Mouse (Mus musculus) hindbrain, embryonic 13.5 days (tissue): ENCODE results near the gene Cda. TPM values are rescaled to one million over a fixed set of nuclear protein-coding genes. Genes with fewer than 3 reads are reported as not detected.
A peak's percentile ranks its signal among the peaks of the same experiment; 100 is the strongest.

Source experiments
- ATAC-seq: fragments of 200-750 bp; cut with Nextera tagmentation; 2 replicates; pipeline ENCODE4 v1.8.0; 2017; ENCODE audit warnings: moderate TSS enrichment; ENCODE audit not compliant: low FRiP score
- H3K27ac ChIP-seq: fragments of 300-500 bp; sonication (generic); 2 replicates; pipeline ENCODE4 v1.5.1; 2015; ENCODE audit warnings: inconsistent platforms, mild to moderate bottlenecking, moderate library complexity
- H3K27me3 ChIP-seq: fragments of 300-500 bp; sonication (generic); 2 replicates; pipeline ENCODE4 v1.6.1; 2015; ENCODE audit warnings: mild to moderate bottlenecking, inconsistent platforms
- H3K36me3 ChIP-seq: fragments of 300-500 bp; sonication (generic); 2 replicates; pipeline ENCODE4 v1.6.1; 2015; ENCODE audit warnings: mild to moderate bottlenecking, inconsistent platforms
- H3K4me1 ChIP-seq: fragments of 300-500 bp; sonication (generic); replicated peaks from 2 replicates; pipeline ENCODE4 v1.6.1; 2015; ENCODE audit warnings: inconsistent platforms
- H3K4me2 ChIP-seq: fragments of 300-500 bp; sonication (generic); 2 replicates; pipeline ENCODE4 v1.6.1; 2015; ENCODE audit warnings: inconsistent platforms, mild to moderate bottlenecking, moderate library complexity
- H3K4me3 ChIP-seq: fragments of 300-500 bp; sonication (generic); 2 replicates; pipeline ENCODE4 v1.5.1; 2015; ENCODE audit warnings: mild to moderate bottlenecking, inconsistent platforms
- H3K9ac ChIP-seq: fragments of 300-500 bp; sonication (generic); 2 replicates; pipeline ENCODE4 v1.6.1; 2015; ENCODE audit warnings: mild to moderate bottlenecking, inconsistent platforms
- H3K9me3 ChIP-seq: fragments of 300-500 bp; sonication (generic); 2 replicates; pipeline ENCODE4 v1.6.1; 2016; ENCODE audit warnings: inconsistent platforms
- WGBS: fragments of 180-500 bp; shearing (Covaris S2); methylation state at CpG from one replicate; pipeline ENCODE4 v1.1.7; 2015; 5-methylcytosine and 5-hydroxymethylcytosine counted together
- polyA plus RNA-seq: library from polyadenylated mRNA; unstranded; fragments of >200 nt; fragmentation: Nextera tagmentation; extraction: Ambion mirVana; gene quantifications from 2 replicates; pipeline ENCODE4 v1.2.1, GENCODE M21; 2015

The Cda gene
- 4.0 and 4.1 TPM in 2 replicates for polyA plus RNA-seq

DNA sequence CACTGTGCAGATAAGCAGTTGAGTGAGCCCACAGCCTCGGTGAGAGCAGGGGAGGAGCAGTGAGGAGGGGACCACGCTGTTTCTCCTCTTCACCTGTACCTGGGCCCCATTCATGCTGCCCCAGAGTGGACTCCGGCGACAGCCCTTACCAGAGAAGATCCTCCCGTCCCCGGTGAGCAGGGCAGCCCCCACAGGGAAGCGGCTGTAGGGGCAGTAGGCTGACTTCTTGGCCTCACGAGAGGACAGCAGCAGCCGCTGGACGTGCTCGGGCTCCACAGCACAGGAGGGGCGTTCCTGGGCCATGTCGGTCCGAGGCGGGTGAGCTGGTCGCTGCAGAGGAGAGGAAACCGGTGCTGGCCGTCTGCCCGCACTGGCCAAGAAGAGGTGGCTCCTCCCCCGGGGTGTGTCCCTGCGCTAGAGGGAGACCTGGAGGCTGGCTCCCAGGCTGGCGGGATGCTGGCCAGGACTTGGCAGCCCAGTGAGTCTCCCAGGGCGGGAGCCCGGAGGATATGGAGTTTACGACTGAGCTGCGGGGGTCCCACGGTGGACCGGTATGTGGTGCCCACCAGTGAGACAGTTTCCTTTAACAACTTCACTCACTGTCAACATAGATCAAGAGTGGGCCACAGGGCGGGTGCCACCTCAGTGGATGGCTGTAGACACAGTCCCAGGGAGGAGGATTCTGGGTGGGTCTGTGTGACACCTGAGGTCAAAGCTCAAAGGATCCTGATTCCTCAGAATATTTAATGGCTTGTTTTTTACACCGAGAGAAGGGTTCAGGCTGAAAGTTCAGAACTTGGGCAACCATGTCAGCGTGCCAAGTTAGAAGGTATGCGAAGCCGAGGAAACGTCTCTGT is at the start of gene Cda:
Gene Cda, minus strand, starts transcription at position 352 of the 857 bp plus-strand sequence.
- Histone ChIP-seq H3K27ac (no peak within 1 kb of the TSS), H3K4me3 (peak within 1 kb of the TSS; percentile 22), H3K9ac (peak within 1 kb of the TSS; percentile 30; the same call in 1 of the 2 replicates), H3K4me1 (peaks cover 8% of the 10 kb centered on the region), H3K27me3 (peaks cover 36% of the 10 kb centered on the region), H3K9me3 (no peaks in the 10 kb centered on the region), H3K4me2 (peak within 1 kb of the TSS; percentile 50), H3K36me3 (no peaks in the 10 kb centered on the region)
- WGBS: 12% methylated on average over 33 of the region's 34 CpGs
- peak; percentile 80 for ATAC-seq

DNA sequence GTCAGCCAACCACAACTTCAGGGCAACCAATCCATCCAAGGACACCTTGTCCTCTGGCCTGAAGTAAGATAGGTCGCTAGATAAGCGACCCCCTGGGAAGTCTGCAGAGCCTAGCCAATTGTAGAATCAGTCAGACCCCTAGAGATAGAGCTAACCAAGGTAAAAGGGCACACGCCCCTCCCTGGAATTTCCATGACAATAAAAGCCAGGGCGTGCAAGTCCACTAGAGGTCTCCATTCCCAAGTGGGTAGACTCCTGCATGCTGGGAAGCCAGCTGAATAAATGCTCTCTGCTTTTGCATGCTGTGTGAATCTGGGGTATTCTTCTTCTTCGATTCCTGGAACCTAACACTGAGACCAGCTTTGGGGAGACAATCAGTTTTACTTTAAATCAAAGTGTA is 48.6 kb upstream of the Cda start:
- H3K27me3 ChIP-seq: peaks cover 29% of the 10 kb centered on the region
- no peak overlapping the region for H3K9ac ChIP-seq
- no peak for ATAC-seq
- H3K27ac ChIP-seq: no peak overlapping the region
- H3K4me3 ChIP-seq: no peak overlapping the region
- no peaks in the 10 kb centered on the region for H3K36me3 ChIP-seq
- H3K4me1 ChIP-seq: peaks cover 18% of the 10 kb centered on the region
- H3K9me3 ChIP-seq: no peaks in the 10 kb centered on the region
- 54% methylated on average over 5 of the region's 5 CpGs for WGBS
- no peak overlapping the region for H3K4me2 ChIP-seq

GRCm38 (mm10) chr4:138415991-138416390 is 48.2 kb upstream of the Cda start:
- no peak for ATAC-seq
- H3K9ac ChIP-seq: no peak overlapping the region
- no peak overlapping the region for H3K4me2 ChIP-seq
- H3K9me3 ChIP-seq: no peaks in the 10 kb centered on the region
- no peak overlapping the region for H3K4me3 ChIP-seq
- peaks cover 33% of the 10 kb centered on the region for H3K27me3 ChIP-seq
- no peak overlapping the region for H3K27ac ChIP-seq
- H3K4me1 ChIP-seq: peaks cover 18% of the 10 kb centered on the region
- 73% methylated on average over 3 of the region's 3 CpGs for whole genome bisulfite sequencing
- H3K36me3 ChIP-seq: no peaks in the 10 kb centered on the region

GRCm38 (mm10) chr4:138414725-138415124 is 46.9 kb upstream of the Cda start:
- Histone ChIP-seq H3K27ac (peak overlapping the region; percentile 67), H3K4me2 (no peak overlapping the region), H3K9ac (peak overlapping the region; percentile 36; the same call in 1 of the 2 replicates), H3K27me3 (peaks cover 39% of the 10 kb centered on the region), H3K36me3 (no peaks in the 10 kb centered on the region), H3K4me3 (no peak overlapping the region), H3K4me1 (peaks cover 18% of the 10 kb centered on the region), H3K9me3 (no peaks in the 10 kb centered on the region)
- no peak for ATAC-seq
- 27% methylated on average over 6 of the region's 6 CpGs for WGBS

- 54% methylated on average over 7 of the region's 7 CpGs for WGBS
- Histone ChIP-seq H3K4me2 (no peak overlapping the region), H3K9ac (no peak overlapping the region), H3K9me3 (no peaks in the 10 kb centered on the region), H3K27me3 (peaks cover 35% of the 10 kb centered on the region), H3K4me3 (no peak overlapping the region), H3K27ac (no peak overlapping the region), H3K36me3 (no peaks in the 10 kb centered on the region), H3K4me1 (peaks cover 12% of the 10 kb centered on the region)
- ATAC-seq: no peak
These were observed 43.8 kb upstream of the Cda start for GRCm38 (mm10) chr4:138411504-138412121.

DNA sequence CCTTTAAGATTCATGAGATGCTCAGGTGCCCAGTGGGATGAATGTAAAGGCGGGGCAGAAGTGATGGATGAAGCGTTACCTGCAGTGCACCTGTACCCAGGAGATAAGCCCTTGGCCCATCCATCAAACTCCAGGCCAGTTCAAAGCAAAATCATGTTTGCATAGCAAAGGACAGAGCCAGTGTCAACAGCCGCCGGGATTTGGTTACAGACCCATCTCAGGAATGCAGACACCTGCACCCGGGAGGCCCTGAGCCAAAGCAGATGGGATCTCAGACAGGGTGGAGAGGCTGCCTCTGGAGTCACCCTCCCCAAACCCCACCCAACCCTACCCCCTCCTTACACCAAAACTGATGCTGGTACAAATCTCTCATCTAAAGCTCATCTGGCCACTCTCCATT is 43.2 kb upstream of the Cda start:
- no peak overlapping the region for H3K4me2 ChIP-seq
- H3K27me3 ChIP-seq: peaks cover 35% of the 10 kb centered on the region
- H3K4me1 ChIP-seq: peaks cover 12% of the 10 kb centered on the region
- WGBS: 10% methylated on average over 5 of the region's 5 CpGs
- no peak overlapping the region for H3K9ac ChIP-seq
- H3K4me3 ChIP-seq: no peak overlapping the region
- no peaks in the 10 kb centered on the region for H3K9me3 ChIP-seq
- H3K27ac ChIP-seq: no peak overlapping the region
- no peak for ATAC-seq
- no peaks in the 10 kb centered on the region for H3K36me3 ChIP-seq

- no peak overlapping the region for H3K9ac ChIP-seq
- 88% methylated on average over 12 of the region's 13 CpGs for WGBS
- H3K36me3 ChIP-seq: no peaks in the 10 kb centered on the region
- no peak overlapping the region for H3K4me3 ChIP-seq
- H3K27me3 ChIP-seq: peaks cover 33% of the 10 kb centered on the region
- no peak overlapping the region for H3K4me2 ChIP-seq
- H3K27ac ChIP-seq: no peak overlapping the region
- no peak for ATAC-seq
- no peaks in the 10 kb centered on the region for H3K4me1 ChIP-seq
- no peaks in the 10 kb centered on the region for H3K9me3 ChIP-seq
These were observed 39.8 kb upstream of the Cda start for GRCm38 (mm10) chr4:138407479-138408194.

GRCm38 (mm10) chr4:138404806-138405205 is 37.0 kb upstream of the Cda start:
- no peaks in the 10 kb centered on the region for H3K36me3 ChIP-seq
- H3K27me3 ChIP-seq: peaks cover 18% of the 10 kb centered on the region
- no peaks in the 10 kb centered on the region for H3K9me3 ChIP-seq
- H3K9ac ChIP-seq: no peak overlapping the region
- no peak for ATAC-seq
- no peak overlapping the region for H3K27ac ChIP-seq
- H3K4me1 ChIP-seq: no peaks in the 10 kb centered on the region
- H3K4me3 ChIP-seq: no peak overlapping the region
- H3K4me2 ChIP-seq: no peak overlapping the region
- 3% methylated on average over 2 of the region's 2 CpGs for WGBS

- H3K9ac ChIP-seq: peak overlapping the region; percentile 72
- H3K36me3 ChIP-seq: no peaks in the 10 kb centered on the region
- no peaks in the 10 kb centered on the region for H3K9me3 ChIP-seq
- 7% methylated on average over 8 of the region's 8 CpGs for WGBS
- H3K4me3 ChIP-seq: peak overlapping the region; percentile 49
- peaks cover 25% of the 10 kb centered on the region for H3K4me1 ChIP-seq
- H3K4me2 ChIP-seq: peak overlapping the region; percentile 74
- H3K27ac ChIP-seq: no peak overlapping the region
- peaks cover 87% of the 10 kb centered on the region for H3K27me3 ChIP-seq
- ATAC-seq: no peak
These were observed 28.9 kb upstream of the Cda start for GRCm38 (mm10) chr4:138396711-138397110.

DNA sequence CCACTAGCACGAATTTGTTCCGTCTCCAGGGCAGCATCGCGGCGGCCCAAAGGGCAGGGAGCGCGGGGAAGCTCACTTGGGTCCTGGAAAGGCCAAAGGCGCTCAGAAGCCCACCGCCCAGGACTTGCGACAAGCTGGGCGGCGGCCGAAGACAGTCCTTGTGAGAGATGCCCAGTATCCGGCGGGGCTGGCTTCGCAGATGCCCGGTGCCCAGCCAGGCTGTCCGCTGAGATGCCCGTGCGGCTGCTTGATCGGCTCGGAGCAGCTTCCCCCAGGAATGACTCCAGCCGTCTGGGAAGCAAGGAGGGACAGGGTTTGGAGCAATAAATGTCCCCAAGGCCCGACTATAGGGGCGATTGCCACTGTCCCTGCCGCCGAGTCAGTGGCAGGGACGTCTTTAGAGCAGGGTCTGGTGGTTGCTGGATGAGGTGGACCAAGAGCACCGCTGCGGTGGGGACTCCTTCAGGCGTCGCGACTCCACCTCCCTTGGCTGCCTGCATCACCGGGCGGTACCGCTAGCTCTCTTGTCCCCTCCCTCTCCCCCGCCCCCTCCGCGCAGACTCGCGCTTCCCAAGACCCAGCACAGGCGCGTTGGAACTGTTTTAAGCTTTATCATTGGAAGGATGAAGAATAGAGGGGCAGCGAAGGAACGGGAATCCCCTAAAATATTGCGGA is 28.3 kb upstream of the Cda start, which contains the start of gene Fam43b:
Gene Fam43b, minus strand, starts transcription at position 558 of the 675 bp plus-strand sequence.
- Histone ChIP-seq H3K27ac (no peak within 1 kb of the TSS), H3K4me1 (peaks cover 25% of the 10 kb centered on the region), H3K36me3 (no peaks in the 10 kb centered on the region), H3K4me3 (peak within 1 kb of the TSS; percentile 49), H3K27me3 (peaks cover 90% of the 10 kb centered on the region), H3K9me3 (no peaks in the 10 kb centered on the region), H3K9ac (peak within 1 kb of the TSS; percentile 72), H3K4me2 (peak within 1 kb of the TSS; percentile 74)
- ATAC-seq: peak; percentile 74; the same call in 1 of the 2 replicates
- WGBS: under 1% methylated on average over 46 of the region's 46 CpGs

GRCm38 (mm10) chr4:138395087-138395970 is 27.5 kb upstream of the Cda start:
- Histone ChIP-seq H3K4me2 (peak overlapping the region; percentile 74), H3K36me3 (no peaks in the 10 kb centered on the region), H3K9ac (peak overlapping the region; percentile 72), H3K27me3 (peaks cover 91% of the 10 kb centered on the region), H3K4me3 (peak overlapping the region; percentile 49), H3K9me3 (no peaks in the 10 kb centered on the region), H3K27ac (no peak overlapping the region), H3K4me1 (peaks cover 25% of the 10 kb centered on the region)
- ATAC-seq: peak; percentile 53
- WGBS: under 1% methylated on average over 102 of the region's 103 CpGs
